Mouse (Mus musculus) adrenal gland, postnatal 36 days (tissue): ENCODE data around the gene Aldh1a2. TPM values are rescaled to one million over a fixed set of nuclear protein-coding genes. Genes with fewer than 3 reads are reported as not detected.

Experiments
- total RNA-seq, 2 experiments: library from RNA; stranded (reverse); gene quantifications; 2 replicates each; pipeline ENCODE4 v1.2.3; 2021

The Aldh1a2 gene
- total RNA-seq, 2 experiments from 2014 or later: 65.6 to 79.0 TPM

Other genes starting within 250 kb of the Aldh1a2 start
- under 1 TPM; 0.26 to 0.49 TPM for gene Aqp9, start 47.1 kb upstream of the Aldh1a2 start, total RNA-seq